Mouse (Mus musculus): ENCODE data around the gene Spaar.
"Not testable (repeated sequence)": the region's sequence is repeated elsewhere in the genome, so short reads cannot be mapped to it uniquely, and the experiment has no call there.

Gene Spaar

DNA sequence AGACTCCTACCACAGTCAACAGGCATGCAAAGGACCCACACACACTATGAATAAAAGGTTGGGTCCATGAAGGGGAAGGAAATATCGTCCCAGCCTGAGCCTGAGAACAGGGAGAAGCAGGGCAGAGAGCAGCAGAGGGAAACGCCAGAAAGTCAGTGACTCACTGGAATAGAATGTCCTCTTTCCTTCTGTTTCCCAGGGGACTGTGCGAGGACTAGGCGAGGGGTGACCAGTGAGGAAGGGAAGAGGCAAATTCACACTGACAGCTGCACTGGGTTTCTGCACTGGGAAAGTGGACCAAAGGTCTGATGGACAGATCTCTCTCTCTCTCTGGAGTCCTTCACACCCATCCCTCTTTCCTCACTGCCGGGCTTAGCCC lies 1.3 kb upstream of the Spaar start:
- no peak for DNase-seq (ENCODE audit: low spot score in 2 of 2)

DNA sequence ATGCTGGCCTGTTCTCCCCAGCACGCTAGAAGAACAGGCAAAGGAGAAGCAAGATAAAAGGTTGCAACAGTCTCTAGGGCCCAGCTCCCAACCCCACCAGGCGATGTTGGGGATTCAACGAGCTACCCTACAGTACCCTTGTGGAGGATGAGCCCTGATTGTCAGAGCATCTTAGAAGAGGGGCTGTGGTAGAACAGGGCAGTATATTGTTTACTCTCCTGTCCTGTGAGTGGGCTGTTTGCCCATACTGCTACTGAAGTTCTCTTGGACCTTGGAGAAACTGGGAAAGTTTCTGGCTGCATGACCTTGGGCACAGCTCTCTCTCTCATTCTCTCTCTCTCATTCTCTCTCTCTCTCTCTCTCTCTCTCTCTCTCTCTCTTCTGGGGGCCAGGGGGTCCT lies 708 bp upstream of the Spaar start:
- no peak for DNase-seq (ENCODE audit: low spot score in 2 of 2)

DNA sequence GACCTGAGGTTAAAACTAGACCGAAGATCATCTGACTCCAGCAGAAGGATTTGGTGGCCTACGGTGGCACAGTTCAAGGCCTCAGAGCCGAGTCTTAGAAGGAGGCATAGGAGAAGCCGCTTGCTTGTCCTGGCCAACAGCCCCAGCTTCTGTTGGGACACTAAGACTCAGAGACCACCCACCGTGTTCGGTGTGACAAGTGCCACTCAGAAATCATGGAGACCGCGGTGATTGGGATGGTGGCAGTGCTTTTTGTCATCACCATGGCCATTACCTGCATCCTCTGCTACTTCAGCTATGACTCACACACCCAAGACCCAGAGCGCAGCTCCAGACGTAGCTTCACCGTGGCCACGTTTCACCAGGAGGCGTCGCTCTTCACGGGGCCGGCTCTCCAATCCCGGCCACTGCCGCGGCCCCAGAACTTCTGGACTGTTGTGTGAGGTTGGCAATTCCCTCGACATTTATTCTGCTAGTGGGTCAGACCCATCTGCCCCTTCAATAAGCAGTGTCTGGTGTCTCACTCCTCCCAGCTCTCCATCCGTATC lies 990 bp downstream of the Spaar start:
- DNase-seq (ENCODE audit: low spot score in 2 of 2), result no peak

GRCm38 (mm10) chr4:43732171-43732570 lies 2.3 kb downstream of the Spaar start:
- no peak for DNase-seq (ENCODE audit: low spot score in 2 of 2)

GRCm38 (mm10) chr4:43733186-43733585 lies 3.4 kb downstream of the Spaar start:
- no peak for DNase-seq (ENCODE audit: low spot score in 2 of 2)

GRCm38 (mm10) chr4:43737144-43737543 lies 7.3 kb downstream of the Spaar start:
- no peak for DNase-seq (ENCODE audit: low spot score in 2 of 2)

GRCm38 (mm10) chr4:43738989-43739674 lies 9.3 kb downstream of the Spaar start:
- no peak for DNase-seq (ENCODE audit: low spot score in 2 of 2)

DNA sequence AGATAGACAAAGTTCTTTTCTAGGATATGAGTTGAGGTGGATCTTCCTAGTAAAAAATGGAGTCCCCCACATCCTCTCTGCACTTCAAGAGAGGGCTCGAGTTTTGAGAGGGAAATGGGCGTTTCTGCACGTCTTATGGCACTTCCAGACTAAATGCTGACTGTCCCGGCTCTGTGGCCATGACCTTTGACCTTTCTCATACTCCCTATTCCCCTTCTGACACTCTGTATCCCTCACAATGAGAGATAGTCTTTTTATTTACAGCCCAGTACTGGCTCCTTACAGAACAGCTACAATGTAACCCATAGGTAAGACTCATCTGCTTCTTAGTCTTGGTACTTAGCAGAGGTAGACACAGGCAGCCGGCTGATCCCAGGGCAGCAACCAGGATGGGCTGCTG lies 11.7 kb downstream of the Spaar start:
- DNase-seq (ENCODE audit: low spot score in 2 of 2), result no peak

DNA sequence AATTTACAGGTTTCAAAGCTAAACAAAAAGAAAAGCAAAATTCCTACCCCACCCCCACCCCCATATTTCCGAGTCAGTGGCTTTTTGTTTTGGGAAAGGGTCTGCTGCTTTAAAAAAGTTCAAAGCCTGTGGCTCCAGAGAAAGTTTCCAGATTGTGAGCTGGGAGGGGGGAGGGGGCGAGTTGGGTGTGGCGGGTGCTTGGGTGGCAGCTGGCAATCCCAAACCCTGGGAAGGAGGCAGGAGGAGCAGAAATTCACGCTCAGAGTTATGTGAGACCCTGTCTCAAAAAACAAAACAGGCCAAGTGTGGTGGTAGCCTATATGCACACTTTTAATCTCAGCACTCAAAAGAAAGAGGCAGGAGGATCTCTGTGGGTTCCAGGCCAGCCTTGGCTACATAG lies 12.8 kb downstream of the Spaar start:
- DNase-seq (ENCODE audit: low spot score in 2 of 2), result no peak

DNA sequence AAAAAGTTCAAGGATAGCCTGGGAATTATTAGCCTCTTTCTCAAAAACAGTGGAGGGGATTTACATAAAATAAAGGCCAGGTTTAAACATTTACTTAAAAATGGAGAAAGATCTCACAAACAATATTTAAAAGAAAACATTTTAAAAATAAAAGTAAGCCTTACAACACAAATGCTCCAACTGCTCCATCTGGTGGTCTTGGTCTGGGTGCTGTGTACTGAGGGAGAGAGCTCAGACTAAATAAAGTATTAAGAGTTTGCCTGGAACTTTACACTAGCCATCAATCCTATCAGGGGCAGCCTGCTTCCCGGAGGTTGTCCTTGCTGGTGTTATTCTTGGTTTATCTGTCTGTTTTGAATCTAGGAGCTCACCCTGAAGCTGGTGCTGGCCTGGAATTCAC lies 13.3 kb downstream of the Spaar start:
- DNase-seq (ENCODE audit: low spot score in 2 of 2), result no peak

GRCm38 (mm10) chr4:43745187-43745586 lies 15.4 kb downstream of the Spaar start:
- DNase-seq (ENCODE audit: low spot score in 2 of 2), result no peak

GRCm38 (mm10) chr4:43757213-43757612 lies 27.4 kb downstream of the Spaar start:
- no peak for DNase-seq (ENCODE audit: low spot score in 2 of 2)

DNA sequence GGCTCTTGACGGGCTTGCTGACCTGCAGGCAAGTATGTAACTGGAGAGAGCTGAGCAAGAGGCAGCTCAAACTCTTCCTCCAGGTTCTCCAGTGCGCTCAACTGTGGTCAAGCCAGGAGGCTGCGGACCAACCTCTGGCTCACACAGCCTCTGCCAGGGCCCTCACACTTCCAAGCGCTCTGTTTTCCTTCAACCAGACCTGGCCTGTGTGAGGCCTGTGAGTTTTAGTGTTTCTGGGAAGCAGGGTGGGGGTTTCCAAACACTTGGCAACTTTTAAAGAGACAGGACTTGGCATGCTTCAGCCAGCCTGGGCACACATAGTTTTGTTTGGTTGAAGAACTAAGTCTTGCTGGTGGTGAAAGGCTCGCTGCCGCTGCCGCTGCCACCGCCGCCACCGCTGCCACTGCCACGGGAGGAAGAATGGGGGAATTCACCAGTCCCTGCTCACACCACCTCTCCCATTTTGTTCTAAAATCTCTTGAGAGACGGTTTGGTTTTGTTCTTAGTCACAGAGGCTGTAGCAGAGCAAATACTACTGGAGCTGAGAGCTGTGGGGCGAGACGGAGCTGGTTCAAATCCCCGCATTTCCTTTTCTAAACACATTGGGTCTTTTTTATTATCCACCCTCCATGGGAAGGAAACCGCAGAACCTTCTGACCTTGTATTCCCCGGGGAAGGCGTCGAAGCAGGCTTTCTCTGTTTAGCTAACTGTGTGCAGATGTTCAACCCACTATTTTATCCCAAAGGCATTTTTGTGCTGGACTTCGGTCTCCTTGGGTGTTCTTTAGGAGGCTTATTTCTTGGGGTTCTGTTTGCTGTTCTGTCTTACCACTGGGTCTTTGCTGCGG lies 30.0 kb downstream of the Spaar start:
- peak; percentile 4 to 9 for DNase-seq (ENCODE audit: low spot score in 2 of 2)

- DNase-seq (ENCODE audit: low spot score in 2 of 2), result no peak
Observed at GRCm38 (mm10) chr4:43760460-43760859, 30.6 kb downstream of the Spaar start.

DNA sequence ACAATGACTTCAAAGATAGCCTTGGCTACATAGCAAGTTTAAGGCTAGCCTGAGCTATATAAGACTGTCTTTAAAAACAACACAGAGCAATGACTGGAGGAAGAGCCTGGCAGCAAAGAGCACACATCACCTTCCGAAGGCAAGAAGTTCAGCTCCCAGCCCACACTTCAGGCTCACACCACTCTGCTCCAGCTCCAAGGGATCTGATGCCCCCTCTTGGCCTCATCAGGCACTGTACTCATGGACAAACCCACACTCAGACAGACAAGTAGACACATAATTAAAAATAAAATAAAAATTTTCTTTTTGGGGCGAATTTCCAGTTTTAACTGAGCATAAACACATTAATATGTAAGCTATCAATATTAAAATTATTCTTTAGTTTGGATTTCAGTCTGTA lies 31.5 kb downstream of the Spaar start:
- no peak for DNase-seq (ENCODE audit: low spot score in 2 of 2)

DNA sequence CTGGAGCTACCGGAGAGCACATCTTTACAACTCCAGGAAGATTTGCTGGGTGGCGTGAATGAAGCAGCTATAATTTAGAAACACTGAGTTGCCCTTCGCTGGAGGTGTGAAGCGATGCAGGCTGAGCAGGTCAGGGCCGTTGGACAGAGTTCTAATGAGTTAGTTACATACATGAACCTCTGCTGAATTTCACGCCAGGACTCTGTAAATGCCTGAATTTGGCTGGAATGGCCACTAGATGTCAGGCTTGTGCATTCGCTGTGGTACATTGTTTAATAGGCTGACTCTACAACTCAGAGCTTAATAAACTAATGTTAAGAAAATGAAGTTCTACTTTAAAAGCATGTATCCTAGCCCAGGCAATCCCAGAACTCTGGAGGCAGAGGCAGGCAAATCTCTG lies 33.6 kb downstream of the Spaar start:
- DNase-seq (ENCODE audit: low spot score in 2 of 2), result peak; percentile 8 to 24

GRCm38 (mm10) chr4:43768341-43768740 lies 38.5 kb downstream of the Spaar start:
- DNase-seq (ENCODE audit: low spot score in 2 of 2), result no peak

- no peak for DNase-seq (ENCODE audit: low spot score in 2 of 2)
Observed at GRCm38 (mm10) chr4:43769374-43769773, 39.5 kb downstream of the Spaar start.

DNA sequence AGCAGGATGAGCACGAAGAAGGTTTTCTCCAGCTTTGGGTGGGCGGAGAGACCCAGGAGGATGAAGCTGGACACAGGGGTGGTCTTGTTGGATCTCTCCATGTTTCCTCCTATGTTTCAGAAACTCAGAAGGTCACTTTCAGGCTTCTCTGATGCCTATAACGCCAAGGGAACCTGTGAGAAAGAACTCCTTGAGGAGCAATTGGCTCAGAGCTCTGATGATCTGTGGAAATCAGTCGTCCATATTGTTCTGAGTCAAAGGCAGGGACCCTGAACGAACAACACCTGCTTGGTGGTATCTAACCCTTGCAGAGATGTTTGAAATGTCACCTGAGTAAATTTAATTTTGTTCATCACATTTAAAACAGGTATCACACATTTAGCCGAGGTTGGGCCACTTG lies 41.1 kb downstream of the Spaar start, which contains the start of gene Olfr159:
Olfr159 (minus strand) TSS at position 101 of the 400 bp plus-strand sequence.
- DNase-seq (ENCODE audit: low spot score in 2 of 2), result no peak

DNA sequence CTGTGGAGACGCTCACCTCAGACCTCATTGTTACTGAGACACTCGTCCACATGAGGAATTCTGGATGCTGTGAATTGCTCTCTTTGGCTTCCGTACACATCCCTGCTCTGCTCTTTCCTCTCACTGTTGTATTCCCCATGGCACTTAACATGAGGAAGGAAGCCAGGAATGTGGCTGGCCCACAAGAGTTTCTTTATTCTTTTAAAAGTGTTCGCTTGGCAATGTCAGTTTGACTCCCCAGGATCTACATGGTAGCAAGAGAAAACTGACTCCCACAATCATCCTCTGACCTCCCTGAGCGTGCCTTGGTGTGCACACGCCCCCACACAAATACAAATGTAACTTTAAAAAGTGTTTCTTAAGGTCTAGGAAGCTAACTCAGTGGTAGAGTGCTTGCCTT lies 41.8 kb downstream of the Spaar start:
- no peak for DNase-seq (ENCODE audit: low spot score in 2 of 2)

DNA sequence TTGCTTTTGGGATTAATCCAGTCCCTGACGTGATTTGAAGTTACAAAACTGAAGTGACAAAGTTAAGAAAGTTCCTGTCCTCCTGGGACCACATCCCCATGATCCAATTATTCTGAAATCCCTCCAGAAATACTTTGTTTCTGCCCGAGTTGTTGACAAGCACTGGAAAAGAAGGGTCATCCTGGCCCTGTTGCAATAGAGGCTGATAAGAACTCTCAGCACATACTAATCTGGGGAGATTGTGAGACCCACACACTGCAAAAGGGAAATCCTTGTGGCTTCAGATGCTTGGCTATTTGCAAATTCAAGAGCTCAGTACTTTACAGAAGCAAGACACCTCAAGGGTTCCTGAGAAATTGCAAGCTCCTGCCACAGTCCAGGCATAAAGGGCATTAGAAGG lies 42.5 kb downstream of the Spaar start:
- DNase-seq (ENCODE audit: low spot score in 2 of 2), result no peak

DNA sequence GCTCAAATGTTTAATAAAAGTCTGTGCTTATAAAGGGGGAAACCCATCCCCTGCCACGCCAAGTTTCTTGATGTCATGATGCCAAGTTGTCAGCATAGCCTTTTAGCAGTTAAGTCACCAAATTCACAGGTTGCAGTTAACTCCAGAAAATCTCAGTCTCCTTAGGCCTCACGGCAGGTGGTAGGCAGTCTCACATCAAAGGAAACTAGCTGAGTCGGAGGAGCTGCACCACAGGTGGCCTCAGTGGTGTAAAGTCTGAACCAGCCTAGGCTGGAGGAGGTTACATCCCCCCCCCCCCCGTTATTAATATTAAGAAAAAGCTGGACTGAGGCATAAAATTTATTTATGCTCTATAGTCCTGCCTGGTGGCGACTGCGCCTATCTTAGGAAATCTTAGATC lies 65.5 kb downstream of the Spaar start:
- no peak for DNase-seq (ENCODE audit: low spot score in 2 of 2)

GRCm38 (mm10) chr4:43795844-43796243 lies 66.0 kb downstream of the Spaar start:
- DNase-seq (ENCODE audit: low spot score in 2 of 2), result not testable (repeated sequence)

All from right cerebral cortex, postnatal 36 days (tissue).